Mouse (Mus musculus) heart, postnatal 0 days (tissue): ENCODE data around the gene Ppp1r12a. TPM values are rescaled to one million over a fixed set of nuclear protein-coding genes. Genes with fewer than 3 reads are reported as not detected.

Experiments
- ATAC-seq: fragments of 200-750 bp; cut with Nextera tagmentation; 2 replicates; pipeline ENCODE4 v1.8.0; 2017; ENCODE audit warnings: low read depth, moderate number of reproducible peaks, moderate library complexity; ENCODE audit not compliant: insufficient read depth
- DNase-seq: peaks from one replicate; pipeline ENCODE4 v3.0.0-alpha.2; 2016; ENCODE audit warnings: low spot score
- H3K27ac ChIP-seq: fragments of 300-500 bp; sonication (generic); 2 replicates; pipeline ENCODE4 v1.5.1; 2014; ENCODE audit warnings: low read depth, mild to moderate bottlenecking
- H3K27me3 ChIP-seq: fragments of 300-500 bp; sonication (generic); 2 replicates; pipeline ENCODE4 v1.6.1; 2014; ENCODE audit warnings: low read length, mixed read lengths; ENCODE audit not compliant: control insufficient read depth, insufficient read depth
- H3K36me3 ChIP-seq: fragments of 300-500 bp; sonication (generic); replicated peaks from 2 replicates; pipeline ENCODE4 v1.6.1; 2014; ENCODE audit warnings: low read length, mixed read lengths; ENCODE audit not compliant: control insufficient read depth, insufficient read depth
- H3K4me1 ChIP-seq: fragments of 300-500 bp; sonication (generic); 2 replicates; pipeline ENCODE4 v1.6.1; 2014; ENCODE audit warnings: antibody characterized with exemption; ENCODE audit not compliant: control insufficient read depth, insufficient read depth
- H3K4me2 ChIP-seq: fragments of 300-500 bp; sonication (generic); 2 replicates; pipeline ENCODE4 v1.6.1; 2014; ENCODE audit warnings: low read depth, mild to moderate bottlenecking, low read length, moderate library complexity
- H3K4me3 ChIP-seq: fragments of 300-500 bp; sonication (generic); 2 replicates; pipeline ENCODE4 v1.5.1; 2014; ENCODE audit warnings: low read depth, low read length
- H3K9ac ChIP-seq: fragments of 300-500 bp; sonication (generic); replicated peaks from 2 replicates; pipeline ENCODE4 v1.6.1; 2014; ENCODE audit warnings: low read depth, low read length, mixed read lengths
- H3K9me3 ChIP-seq: fragments of 300-500 bp; sonication (generic); replicated peaks from 2 replicates; pipeline ENCODE4 v1.6.1; 2016; ENCODE audit warnings: low read length; ENCODE audit not compliant: control insufficient read depth
- CTCF ChIP-seq: IDR thresholded peaks from 2 replicates; pipeline ENCODE4 v1.5.1; 2016; ENCODE audit warnings: antibody characterized with exemption, control low read depth, low read depth
- EP300 ChIP-seq: IDR thresholded peaks from 2 replicates; pipeline ENCODE4 v1.6.1; 2016; ENCODE audit warnings: antibody characterized with exemption, low read depth
- WGBS: fragments of 180-500 bp; shearing (Covaris S2); extraction: QIAGEN DNeasy Blood & Tissue Kit; methylation state at CpG from one replicate; pipeline ENCODE4 v1.1.7; 2014; 5-methylcytosine and 5-hydroxymethylcytosine counted together
- polyA plus RNA-seq: library from polyadenylated mRNA; unstranded; fragments of >200 nt; fragmentation: Nextera tagmentation; extraction: Ambion mirVana; gene quantifications from 2 replicates; pipeline ENCODE4 v1.2.1, GENCODE M21; 2015
- total RNA-seq: library from RNA; depleted of rRNA; stranded (reverse); fragments of >200 nt; gene quantifications from 2 replicates; pipeline ENCODE4 v1.2.3, GENCODE M21; 2014; ENCODE audit warnings: low replicate concordance

Ppp1r12a gene
- total and polyA plus RNA-seq, 2 experiments from 2014 or later, result 78.1 to 87.8 TPM

DNA sequence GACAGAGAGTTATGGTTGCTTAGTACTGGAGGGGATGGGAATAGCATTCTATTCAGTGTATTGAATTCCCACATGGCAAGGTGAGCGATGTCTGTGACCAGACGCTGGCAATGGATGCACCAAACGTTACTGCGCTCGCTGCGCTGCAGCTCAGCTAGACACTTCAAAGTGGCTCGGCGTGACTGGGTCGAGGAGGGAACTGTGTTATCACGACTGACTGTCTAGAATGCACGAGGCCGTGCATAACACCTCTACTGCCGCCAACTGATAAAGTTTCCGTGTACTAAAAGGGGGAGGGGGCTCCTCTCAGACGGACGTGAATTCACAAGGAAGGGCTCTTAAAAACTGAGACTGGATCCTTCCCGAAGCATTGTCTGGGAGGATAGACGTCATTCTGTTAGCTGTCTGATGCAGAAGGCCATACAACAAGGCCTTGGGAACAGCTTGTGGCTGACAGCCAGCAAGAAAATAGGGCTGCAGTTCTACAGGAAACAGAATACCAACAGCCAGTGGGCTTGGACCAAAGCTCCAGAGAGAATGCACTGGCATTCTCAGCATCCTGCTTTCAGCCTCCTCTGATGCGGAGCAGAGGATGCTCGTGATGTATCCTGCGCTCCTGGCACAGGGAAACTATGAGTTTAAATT lies 6.8 kb upstream of the Ppp1r12a start:
- Histone ChIP-seq H3K9me3 (no peaks in the 10 kb centered on the region), H3K4me1 (peaks cover 11% of the 10 kb centered on the region), H3K27me3 (no peaks in the 10 kb centered on the region), H3K9ac (no peak overlapping the region), H3K27ac (no peak overlapping the region), H3K4me3 (no peak overlapping the region), H3K36me3 (no peaks in the 10 kb centered on the region), H3K4me2 (peak overlapping the region; percentile 48)
- peak; percentile 55 for ATAC-seq
- no peak for DNase-seq
- 19% methylated on average over 21 of the region's 21 CpGs for WGBS
- TF ChIP-seq EP300, result no peak
- no peak for TF ChIP-seq CTCF

DNA sequence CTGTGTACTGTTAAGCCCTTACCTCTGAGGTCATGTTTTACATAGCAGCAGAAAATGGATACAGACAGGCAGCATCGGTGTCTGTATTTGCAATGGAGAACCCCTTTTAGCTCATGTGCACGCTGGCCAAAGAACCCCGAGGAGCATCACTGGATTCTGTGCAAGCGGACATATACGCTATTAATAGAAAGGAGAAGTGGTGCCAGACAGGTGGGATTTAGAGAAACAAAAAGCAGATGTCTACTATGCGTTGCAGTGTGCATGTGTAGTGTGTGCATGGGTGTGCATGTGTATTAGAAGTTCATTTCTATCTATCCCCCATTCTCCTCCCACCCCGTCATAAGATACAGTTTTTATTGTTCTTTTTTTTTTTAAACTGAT lies 6.3 kb upstream of the Ppp1r12a start:
- Histone ChIP-seq H3K9me3 (no peaks in the 10 kb centered on the region), H3K27me3 (no peaks in the 10 kb centered on the region), H3K9ac (no peak overlapping the region), H3K4me1 (peaks cover 11% of the 10 kb centered on the region), H3K4me2 (0 out of 2 replicates have a peak overlapping the region, but pooled peaks have one; percentile 48), H3K36me3 (no peaks in the 10 kb centered on the region), H3K27ac (no peak overlapping the region), H3K4me3 (no peak overlapping the region)
- TF ChIP-seq EP300 (no peak), CTCF (no peak)
- no peak for ATAC-seq
- WGBS, result 41% methylated on average over 7 of the region's 7 CpGs
- DNase-seq, result no peak

GRCm38 (mm10) chr10:108156128-108156527 lies 5.9 kb upstream of the Ppp1r12a start:
- Histone ChIP-seq H3K9ac (no peak overlapping the region), H3K4me1 (peaks cover 11% of the 10 kb centered on the region), H3K9me3 (no peaks in the 10 kb centered on the region), H3K27ac (no peak overlapping the region), H3K4me3 (no peak overlapping the region), H3K4me2 (no peak overlapping the region), H3K27me3 (no peaks in the 10 kb centered on the region), H3K36me3 (no peaks in the 10 kb centered on the region)
- WGBS, result 85% methylated on average over 3 of the region's 3 CpGs
- DNase-seq, result no peak
- no peak for ATAC-seq
- TF ChIP-seq CTCF (no peak), EP300 (no peak)

- no peaks in the 10 kb centered on the region for H3K27me3 ChIP-seq
- H3K9me3 ChIP-seq, result no peaks in the 10 kb centered on the region
- H3K36me3 ChIP-seq, result no peaks in the 10 kb centered on the region
- no peak overlapping the region for H3K4me3 ChIP-seq
- DNase-seq (no peak), ATAC-seq (no peak)
- WGBS, result 82% methylated on average over 14 of the region's 14 CpGs
- no peak overlapping the region for H3K9ac ChIP-seq
- TF ChIP-seq CTCF (no peak), EP300 (no peak)
- no peak overlapping the region for H3K4me2 ChIP-seq
- no peak overlapping the region for H3K27ac ChIP-seq
- H3K4me1 ChIP-seq, result peaks cover 11% of the 10 kb centered on the region
Observed at GRCm38 (mm10) chr10:108159002-108159401, 3.0 kb upstream of the Ppp1r12a start.

DNA sequence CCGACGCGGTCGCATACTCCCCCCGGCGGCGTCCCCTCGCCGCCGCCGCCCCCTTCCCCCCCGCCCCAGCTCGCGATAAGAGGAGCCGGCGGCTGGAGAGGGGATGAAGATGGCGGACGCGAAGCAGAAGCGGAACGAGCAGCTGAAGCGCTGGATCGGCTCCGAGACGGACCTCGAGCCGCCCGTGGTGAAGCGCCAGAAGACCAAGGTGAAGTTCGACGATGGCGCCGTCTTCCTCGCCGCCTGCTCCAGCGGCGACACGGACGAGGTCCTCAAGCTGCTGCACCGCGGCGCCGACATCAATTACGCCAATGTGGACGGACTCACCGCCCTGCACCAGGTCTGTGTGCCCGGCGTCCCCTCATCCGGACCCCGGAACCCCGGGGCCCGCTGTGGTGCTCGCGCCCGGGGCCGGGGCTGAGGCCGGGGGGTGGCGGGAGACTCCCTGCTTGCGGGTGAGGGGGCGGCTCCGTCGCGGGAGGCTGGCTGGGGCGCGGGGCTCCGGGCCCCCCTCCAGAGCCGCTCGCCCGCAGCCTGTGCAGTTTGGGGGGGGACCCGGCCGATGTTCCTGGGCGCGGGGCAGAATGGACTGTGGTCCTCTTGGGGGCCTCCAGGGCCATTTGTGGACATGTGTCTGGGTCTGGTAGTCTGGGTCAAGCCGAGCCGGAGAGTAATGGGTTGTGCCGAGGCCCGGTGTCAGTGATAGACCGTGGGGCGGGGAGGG lies 466 bp downstream of the Ppp1r12a start:
- TF ChIP-seq CTCF (no peak), EP300 (no peak)

More for the DNA sequence above, 466 bp downstream of the Ppp1r12a start:
- Histone ChIP-seq H3K4me1 (peaks cover 20% of the 10 kb centered on the region), H3K9ac (peak overlapping the region; percentile 100), H3K36me3 (no peaks in the 10 kb centered on the region), H3K27me3 (no peaks in the 10 kb centered on the region), H3K4me2 (peak overlapping the region; percentile 62), H3K27ac (peak overlapping the region; percentile 100), H3K4me3 (peak overlapping the region; percentile 100), H3K9me3 (no peaks in the 10 kb centered on the region)
- DNase-seq (no peak), ATAC-seq (peak; percentile 6)
- under 1% methylated on average over 64 of the region's 79 CpGs for WGBS
